Mouse (Mus musculus): ENCODE data around the gene Mcrs1. TPM values are rescaled to one million over a fixed set of nuclear protein-coding genes. Genes with fewer than 3 reads are reported as not detected.

The Mcrs1 gene
- 113 and 124 TPM in 2 replicates for polyA plus RNA-seq (2012; rRNA removed)

- H3K27me3 ChIP-seq (ENCODE audit: control insufficient read depth, insufficient read depth, low read length): no peaks in the 10 kb centered on the region
- no peaks in the 10 kb centered on the region for H3K36me3 ChIP-seq (ENCODE audit: control insufficient read depth, insufficient read depth, low read length)
- peak within 1 kb of the TSS; percentile 94 for H3K27ac ChIP-seq (ENCODE audit: control insufficient read depth, insufficient read depth, low read depth, low read length)
- TF ChIP-seq CTCF (IDR thresholded peaks at IDR 0.05; ENCODE audit: control insufficient read depth, insufficient read depth, insufficient replicate concordance, low read depth, low read length) (no peak), POLR2A (IDR thresholded peaks at IDR 0.05; ENCODE audit: control insufficient read depth, low read depth, low read length) (peak; percentile 73)
- peaks cover 2% of the 10 kb centered on the region for H3K4me1 ChIP-seq (ENCODE audit: control insufficient read depth, insufficient read depth, low read length)
- peak within 1 kb of the TSS; percentile 95 for H3K4me3 ChIP-seq (ENCODE audit: control insufficient read depth, low read depth, low read length)
Observed at GRCm38 (mm10) chr15:99251626-99252380, at the start of gene Mcrs1. Gene Mcrs1 (minus strand): TSS chr15:99251961.

- no peaks in the 10 kb centered on the region for H3K27me3 ChIP-seq (ENCODE audit: control insufficient read depth, insufficient read depth, low read length)
- no peak overlapping the region for H3K4me3 ChIP-seq (ENCODE audit: control insufficient read depth, low read depth, low read length)
- TF ChIP-seq CTCF (IDR thresholded peaks at IDR 0.05; ENCODE audit: control insufficient read depth, insufficient read depth, insufficient replicate concordance, low read depth, low read length): no peak
- no peak for TF ChIP-seq POLR2A (IDR thresholded peaks at IDR 0.05; ENCODE audit: control insufficient read depth, low read depth, low read length)
- peaks cover 13% of the 10 kb centered on the region for H3K4me1 ChIP-seq (ENCODE audit: control insufficient read depth, insufficient read depth, low read length)
- H3K36me3 ChIP-seq (ENCODE audit: control insufficient read depth, insufficient read depth, low read length): no peaks in the 10 kb centered on the region
- H3K27ac ChIP-seq (ENCODE audit: control insufficient read depth, insufficient read depth, low read depth, low read length): no peak overlapping the region
Observed at GRCm38 (mm10) chr15:99296213-99296612, 44.5 kb upstream of the Mcrs1 start.

- Histone ChIP-seq H3K27ac (ENCODE audit: control insufficient read depth, insufficient read depth, low read depth, low read length) (peak within 1 kb of the TSS; percentile 68), H3K27me3 (ENCODE audit: control insufficient read depth, insufficient read depth, low read length) (no peaks in the 10 kb centered on the region), H3K4me3 (ENCODE audit: control insufficient read depth, low read depth, low read length) (peak within 1 kb of the TSS; percentile 81), H3K36me3 (ENCODE audit: control insufficient read depth, insufficient read depth, low read length) (no peaks in the 10 kb centered on the region), H3K4me1 (ENCODE audit: control insufficient read depth, insufficient read depth, low read length) (peaks cover 13% of the 10 kb centered on the region)
- TF ChIP-seq CTCF (IDR thresholded peaks at IDR 0.05; ENCODE audit: control insufficient read depth, insufficient read depth, insufficient replicate concordance, low read depth, low read length) (no peak), POLR2A (IDR thresholded peaks at IDR 0.05; ENCODE audit: control insufficient read depth, low read depth, low read length) (no peak)
Observed at GRCm38 (mm10) chr15:99295484-99295981, 43.8 kb upstream of the Mcrs1 start, which contains the start of gene Fam186b. Gene Fam186b (minus strand): TSS chr15:99295888.

- peaks cover 13% of the 10 kb centered on the region for H3K4me1 ChIP-seq (ENCODE audit: control insufficient read depth, insufficient read depth, low read length)
- peak within 1 kb of the TSS; percentile 81 for H3K4me3 ChIP-seq (ENCODE audit: control insufficient read depth, low read depth, low read length)
- TF ChIP-seq POLR2A (IDR thresholded peaks at IDR 0.05; ENCODE audit: control insufficient read depth, low read depth, low read length): peak; percentile 37; the same call in 1 of the 2 replicates
- 0 out of 2 replicates have a peak, but pooled peaks have one; percentile 8 for TF ChIP-seq CTCF (IDR thresholded peaks at IDR 0.05; ENCODE audit: control insufficient read depth, insufficient read depth, insufficient replicate concordance, low read depth, low read length)
- H3K27ac ChIP-seq (ENCODE audit: control insufficient read depth, insufficient read depth, low read depth, low read length): peak within 1 kb of the TSS; percentile 68
- H3K36me3 ChIP-seq (ENCODE audit: control insufficient read depth, insufficient read depth, low read length): no peaks in the 10 kb centered on the region
- no peaks in the 10 kb centered on the region for H3K27me3 ChIP-seq (ENCODE audit: control insufficient read depth, insufficient read depth, low read length)
Observed at GRCm38 (mm10) chr15:99294813-99295374, 43.1 kb upstream of the Mcrs1 start, which contains the start of gene Prpf40b. Gene Prpf40b (plus strand): TSS chr15:99295087.

GRCm38 (mm10) chr15:99294287-99294686 is 42.5 kb upstream of the Mcrs1 start:
- Histone ChIP-seq H3K27me3 (ENCODE audit: control insufficient read depth, insufficient read depth, low read length) (no peaks in the 10 kb centered on the region), H3K27ac (ENCODE audit: control insufficient read depth, insufficient read depth, low read depth, low read length) (0 out of 2 replicates have a peak overlapping the region, but pooled peaks have one; percentile 32), H3K4me3 (ENCODE audit: control insufficient read depth, low read depth, low read length) (peak overlapping the region; percentile 81), H3K4me1 (ENCODE audit: control insufficient read depth, insufficient read depth, low read length) (peaks cover 13% of the 10 kb centered on the region), H3K36me3 (ENCODE audit: control insufficient read depth, insufficient read depth, low read length) (no peaks in the 10 kb centered on the region)
- TF ChIP-seq CTCF (IDR thresholded peaks at IDR 0.05; ENCODE audit: control insufficient read depth, insufficient read depth, insufficient replicate concordance, low read depth, low read length): no peak
- no peak for TF ChIP-seq POLR2A (IDR thresholded peaks at IDR 0.05; ENCODE audit: control insufficient read depth, low read depth, low read length)

- no peaks in the 10 kb centered on the region for H3K36me3 ChIP-seq (ENCODE audit: control insufficient read depth, insufficient read depth, low read length)
- no peak overlapping the region for H3K27ac ChIP-seq (ENCODE audit: control insufficient read depth, insufficient read depth, low read depth, low read length)
- peaks cover 16% of the 10 kb centered on the region for H3K4me1 ChIP-seq (ENCODE audit: control insufficient read depth, insufficient read depth, low read length)
- H3K4me3 ChIP-seq (ENCODE audit: control insufficient read depth, low read depth, low read length): no peak overlapping the region
- TF ChIP-seq POLR2A (IDR thresholded peaks at IDR 0.05; ENCODE audit: control insufficient read depth, low read depth, low read length) (no peak), CTCF (IDR thresholded peaks at IDR 0.05; ENCODE audit: control insufficient read depth, insufficient read depth, insufficient replicate concordance, low read depth, low read length) (no peak)
- no peaks in the 10 kb centered on the region for H3K27me3 ChIP-seq (ENCODE audit: control insufficient read depth, insufficient read depth, low read length)
Observed at GRCm38 (mm10) chr15:99290586-99290985, 38.8 kb upstream of the Mcrs1 start.

GRCm38 (mm10) chr15:99285189-99285535 is 33.4 kb upstream of the Mcrs1 start:
- peaks cover 15% of the 10 kb centered on the region for H3K4me1 ChIP-seq (ENCODE audit: control insufficient read depth, insufficient read depth, low read length)
- H3K36me3 ChIP-seq (ENCODE audit: control insufficient read depth, insufficient read depth, low read length): no peaks in the 10 kb centered on the region
- H3K27me3 ChIP-seq (ENCODE audit: control insufficient read depth, insufficient read depth, low read length): no peaks in the 10 kb centered on the region
- TF ChIP-seq POLR2A (IDR thresholded peaks at IDR 0.05; ENCODE audit: control insufficient read depth, low read depth, low read length) (no peak), CTCF (IDR thresholded peaks at IDR 0.05; ENCODE audit: control insufficient read depth, insufficient read depth, insufficient replicate concordance, low read depth, low read length) (no peak)
- peak overlapping the region; percentile 34 for H3K4me3 ChIP-seq (ENCODE audit: control insufficient read depth, low read depth, low read length)
- H3K27ac ChIP-seq (ENCODE audit: control insufficient read depth, insufficient read depth, low read depth, low read length): no peak overlapping the region
